Mouse (Mus musculus) myocyte (in vitro differentiated cells): Measurements from ENCODE around the gene Plekhh3. TPM values are rescaled to one million over a fixed set of nuclear protein-coding genes. Genes with fewer than 3 reads are reported as not detected.

ENCODE experiments used
- H3K27me3 ChIP-seq: one replicate; pipeline ENCODE4 v1.6.1; 2011; ENCODE audit not compliant: control insufficient read depth, insufficient read depth, insufficient read length
- H3K36me3 ChIP-seq: one replicate; pipeline ENCODE4 v1.6.1; 2011; ENCODE audit not compliant: control insufficient read depth, insufficient read depth
- H3K4me2 ChIP-seq: one replicate; pipeline ENCODE4 v1.6.1; 2011; ENCODE audit warnings: low read depth, control low read depth
- H3K4me3 ChIP-seq: one replicate; pipeline ENCODE4 v1.5.1; 2011; ENCODE audit warnings: mild to moderate bottlenecking, control low read depth, moderate library complexity
- H3K79me2 ChIP-seq: one replicate; pipeline ENCODE4 v1.6.1; 2011; ENCODE audit not compliant: control insufficient read depth, insufficient read depth
- H3ac ChIP-seq: one replicate; pipeline ENCODE4 v1.6.1; 2011; ENCODE audit not compliant: control insufficient read depth, insufficient read length
- CEBPB ChIP-seq: IDR thresholded peaks from 2 replicates; pipeline ENCODE4 v1.6.1; 2011; ENCODE audit warnings: mild to moderate bottlenecking, moderate library complexity; ENCODE audit not compliant: poor library complexity, insufficient read depth, severe bottlenecking
- E2F4 ChIP-seq: IDR thresholded peaks from one replicate; pipeline ENCODE4 v1.6.1; 2011; ENCODE audit warnings: mild to moderate bottlenecking, control low read depth, moderate library complexity; ENCODE audit not compliant: insufficient read depth
- MAX ChIP-seq: IDR thresholded peaks from one replicate; pipeline ENCODE4 v1.6.1; 2011; ENCODE audit warnings: low read depth, mild to moderate bottlenecking, control low read depth
- MYOD1 ChIP-seq, 3 experiments: IDR thresholded peaks; one replicate each; pipeline ENCODE4 v1.6.1; 2011; ENCODE audit warnings: control low read depth in 2 of 3, low read depth in 2 of 3, mild to moderate bottlenecking in 2 of 3, moderate library complexity in 1 of 3; ENCODE audit not compliant: insufficient read length in 2 of 3, control insufficient read depth in 1 of 3
- MYOG ChIP-seq, 3 experiments: IDR thresholded peaks; one replicate each; pipeline ENCODE4 v1.6.1; 2011; ENCODE audit warnings: control low read depth in 2 of 3, low read depth in 2 of 3, mild to moderate bottlenecking in 2 of 3; ENCODE audit not compliant: insufficient read length in 2 of 3, control insufficient read depth in 1 of 3, insufficient read depth in 1 of 3
- POLR2A ChIP-seq: IDR thresholded peaks from one replicate; pipeline ENCODE4 v1.6.1; 2011; ENCODE audit warnings: low read depth, mild to moderate bottlenecking, control low read depth, moderate library complexity; ENCODE audit not compliant: insufficient read length
- POLR2AphosphoS2 ChIP-seq: IDR thresholded peaks from one replicate; pipeline ENCODE4 v1.6.1; 2011; ENCODE audit warnings: low read depth, control low read depth; ENCODE audit not compliant: insufficient read length
- REST ChIP-seq: IDR thresholded peaks from one replicate; pipeline ENCODE4 v1.6.1; 2011; ENCODE audit warnings: mild to moderate bottlenecking, control low read depth, moderate library complexity; ENCODE audit not compliant: insufficient read depth, insufficient read length
- SRF ChIP-seq: IDR thresholded peaks from one replicate; pipeline ENCODE4 v1.6.1; 2011; ENCODE audit warnings: low read depth; ENCODE audit not compliant: control insufficient read depth, insufficient read length
- TCF12 ChIP-seq: IDR thresholded peaks from one replicate; pipeline ENCODE4 v1.6.1; 2011; ENCODE audit warnings: mild to moderate bottlenecking, control low read depth; ENCODE audit not compliant: poor library complexity, insufficient read depth, severe bottlenecking
- TCF3 ChIP-seq: IDR thresholded peaks from one replicate; pipeline ENCODE4 v1.6.1; 2011; ENCODE audit warnings: low read depth, control low read depth; ENCODE audit not compliant: insufficient read length
- USF1 ChIP-seq: IDR thresholded peaks from one replicate; pipeline ENCODE4 v1.6.1; 2011; ENCODE audit warnings: low read depth, mild to moderate bottlenecking, control low read depth, moderate library complexity
- polyA plus RNA-seq: library from polyadenylated mRNA; unstranded; fragments of >200 nt; fragmentation: generic; extraction: Trizol; gene quantifications from one replicate; pipeline ENCODE4 v1.2.1, GENCODE M21; 2012; ENCODE audit warnings: missing spikeins

Plekhh3 gene
- polyA plus RNA-seq, 1 experiment, result 53.6 TPM

GRCm38 (mm10) chr11:101169301-101170107, 1.6 kb downstream of the Plekhh3 start:
- Histone ChIP-seq H3K27me3 (no peaks in the 10 kb centered on the region), H3K4me3 (peak overlapping the region; percentile 99)

GRCm38 (mm10) chr11:101168301-101168980, 2.7 kb downstream of the Plekhh3 start:
- H3K27me3 ChIP-seq, result no peaks in the 10 kb centered on the region
- peak overlapping the region; percentile 97 for H3K4me2 ChIP-seq
- peak overlapping the region; percentile 99 for H3K4me3 ChIP-seq
- H3ac ChIP-seq, result no peak overlapping the region
- peaks cover 24% of the 10 kb centered on the region for H3K79me2 ChIP-seq
- H3K36me3 ChIP-seq, result peaks cover 28% of the 10 kb centered on the region
- TF ChIP-seq CEBPB (peak; percentile 94), E2F4 (no peak), TCF12 (no peak)

More at GRCm38 (mm10) chr11:101169301-101170107, 1.6 kb downstream of the Plekhh3 start:
- H3K4me2 ChIP-seq, result peak overlapping the region; percentile 97
- H3K79me2 ChIP-seq, result peaks cover 24% of the 10 kb centered on the region
- H3K36me3 ChIP-seq, result peaks cover 27% of the 10 kb centered on the region
- H3ac ChIP-seq, result peak overlapping the region; percentile 81
- TF ChIP-seq POLR2A, result no peak
- no peak for TF ChIP-seq MAX
- TF ChIP-seq POLR2AphosphoS2, result no peak
- TF ChIP-seq MYOG (IDR thresholded peaks at IDR 0.05; ENCODE audit: control insufficient read depth in 1 of 3, insufficient read depth in 1 of 3, insufficient read length in 2 of 3, low read depth in 2 of 3), result peak in 1 of 3 experiments; percentile 45
- no peak for TF ChIP-seq E2F4
- no peak for TF ChIP-seq TCF3
- peak in 1 of 3 experiments; percentile 65 for TF ChIP-seq MYOD1 (IDR thresholded peaks at IDR 0.05; ENCODE audit: control insufficient read depth in 1 of 3, insufficient read length in 2 of 3, low read depth in 2 of 3)

- Histone ChIP-seq H3ac (no peak overlapping the region), H3K4me3 (peak overlapping the region; percentile 99), H3K79me2 (peaks cover 24% of the 10 kb centered on the region), H3K27me3 (no peaks in the 10 kb centered on the region), H3K36me3 (peaks cover 31% of the 10 kb centered on the region), H3K4me2 (peak overlapping the region; percentile 25)
- TF ChIP-seq POLR2A, result no peak
Observed at GRCm38 (mm10) chr11:101167963-101168300, 3.2 kb downstream of the Plekhh3 start.

GRCm38 (mm10) chr11:101167211-101167962, 3.8 kb downstream of the Plekhh3 start:
- TF ChIP-seq MAX (no peak), TCF3 (no peak), MYOD1 (IDR thresholded peaks at IDR 0.05; ENCODE audit: control insufficient read depth in 1 of 3, insufficient read length in 2 of 3, low read depth in 2 of 3) (no peak), MYOG (IDR thresholded peaks at IDR 0.05; ENCODE audit: control insufficient read depth in 1 of 3, insufficient read depth in 1 of 3, insufficient read length in 2 of 3, low read depth in 2 of 3) (no peak), E2F4 (no peak), SRF (no peak), POLR2AphosphoS2 (no peak), REST (no peak), POLR2A (no peak), USF1 (no peak), CEBPB (no peak)
- peaks cover 31% of the 10 kb centered on the region for H3K36me3 ChIP-seq
- no peaks in the 10 kb centered on the region for H3K27me3 ChIP-seq

GRCm38 (mm10) chr11:101166357-101166756, 4.8 kb downstream of the Plekhh3 start:
- TF ChIP-seq TCF12 (no peak), POLR2A (no peak), REST (no peak), POLR2AphosphoS2 (no peak), TCF3 (no peak), MAX (no peak), MYOD1 (IDR thresholded peaks at IDR 0.05; ENCODE audit: control insufficient read depth in 1 of 3, insufficient read length in 2 of 3, low read depth in 2 of 3) (no peak), USF1 (no peak), CEBPB (no peak), E2F4 (no peak), MYOG (IDR thresholded peaks at IDR 0.05; ENCODE audit: control insufficient read depth in 1 of 3, insufficient read depth in 1 of 3, insufficient read length in 2 of 3, low read depth in 2 of 3) (no peak)
- no peaks in the 10 kb centered on the region for H3K27me3 ChIP-seq
- peaks cover 31% of the 10 kb centered on the region for H3K36me3 ChIP-seq
- H3K4me3 ChIP-seq, result no peak overlapping the region
- peaks cover 24% of the 10 kb centered on the region for H3K79me2 ChIP-seq
- no peak overlapping the region for H3K4me2 ChIP-seq
- H3ac ChIP-seq, result no peak overlapping the region

More at GRCm38 (mm10) chr11:101167211-101167962, 3.8 kb downstream of the Plekhh3 start:
- Histone ChIP-seq H3ac (no peak overlapping the region), H3K79me2 (peaks cover 24% of the 10 kb centered on the region), H3K4me3 (peak overlapping the region; percentile 99), H3K4me2 (no peak overlapping the region)
